Mouse (Mus musculus) olfactory bulb, adult 2 months (tissue): ENCODE measurements around the gene Pttg1ip.

Experiments used
- CTCF ChIP-seq: fragments of 200-500 bp; IDR thresholded peaks from 2 replicates; pipeline ENCODE4 v1.5.1; 2012; ENCODE audit warnings: low read depth, mild to moderate bottlenecking, low read length, moderate library complexity; ENCODE audit not compliant: insufficient read depth
- POLR2A ChIP-seq: fragments of 200-500 bp; IDR thresholded peaks from 2 replicates; pipeline ENCODE4 v1.6.1; 2012; ENCODE audit warnings: mild to moderate bottlenecking, low read depth, low read length, moderate library complexity; ENCODE audit not compliant: insufficient read depth

- no peak for TF ChIP-seq POLR2A
- TF ChIP-seq CTCF: peak; percentile 52; the same call in 1 of the 2 replicates
Observed at GRCm38 (mm10) chr10:77590812-77591211, 9.3 kb downstream of the Pttg1ip start.
